Mouse (Mus musculus) small intestine, adult 10 weeks (tissue): ENCODE results near the gene H2al1d. TPM values are rescaled to one million over a fixed set of nuclear protein-coding genes. Genes with fewer than 3 reads are reported as not detected.

Experiments used
- polyA plus RNA-seq: library from polyadenylated mRNA; stranded (reverse); fragments of 350-450 nt; fragmentation: Illumina TruSeq; extraction: RNeasy Lipid Tissue Mini Kit (QIAGEN cat#74804); gene quantifications from one replicate; pipeline ENCODE4 v1.2.3, GENCODE M21; 2014; ENCODE audit warnings: low replicate concordance

The H2al1d gene
- not detected for polyA plus RNA-seq

GRCm38 (mm10) chrX:11308524-11308923, at the start of gene H2al1d:
Gene H2al1d (plus strand): TSS chrX:11308824.

GRCm38 (mm10) chrX:11298957-11299356, 9.7 kb upstream of the H2al1d start, which contains the start of gene H2al1a:
Gene H2al1a (plus strand): TSS chrX:11299257.

GRCm38 (mm10) chrX:11302132-11302531, 6.5 kb upstream of the H2al1d start, which contains the start of gene H2al1b:
Gene H2al1b (plus strand): TSS chrX:11302432.

GRCm38 (mm10) chrX:11305355-11305754, 3.3 kb upstream of the H2al1d start, which contains the start of gene H2al1c:
Gene H2al1c (plus strand): TSS chrX:11305655.

GRCm38 (mm10) chrX:11311634-11312033, 3.0 kb downstream of the H2al1d start, which contains the start of gene H2al1e:
Gene H2al1e (plus strand): TSS chrX:11311934.

GRCm38 (mm10) chrX:11314858-11315257, 6.2 kb downstream of the H2al1d start, which contains the start of gene H2al1f:
Gene H2al1f (plus strand): TSS chrX:11315158.

GRCm38 (mm10) chrX:11317956-11318355, 9.3 kb downstream of the H2al1d start, which contains the start of gene H2al1g:
Gene H2al1g (plus strand): TSS chrX:11318256.

GRCm38 (mm10) chrX:11321192-11321591, 12.6 kb downstream of the H2al1d start, which contains the start of gene H2al1h:
Gene H2al1h (plus strand): TSS chrX:11321492.

GRCm38 (mm10) chrX:11324359-11324758, 15.7 kb downstream of the H2al1d start, which contains the start of gene H2al1i:
Gene H2al1i (plus strand): TSS chrX:11324659.

GRCm38 (mm10) chrX:11327522-11327921, 18.9 kb downstream of the H2al1d start, which contains the start of gene H2al1j:
Gene H2al1j (plus strand): TSS chrX:11327822.

Other genes starting within 250 kb of the H2al1d start
- not detected for gene H2al1a, start 9.6 kb upstream of the H2al1d start, polyA plus RNA-seq
- not detected for gene H2al1b, start 6.4 kb upstream of the H2al1d start, polyA plus RNA-seq
- gene H2al1c, start 3.2 kb upstream of the H2al1d start, polyA plus RNA-seq, result not detected
- not detected for gene H2al1e, start 3.1 kb downstream of the H2al1d start, polyA plus RNA-seq
- gene H2al1f, start 6.3 kb downstream of the H2al1d start, polyA plus RNA-seq, result not detected
- not detected for gene H2al1g, start 9.4 kb downstream of the H2al1d start, polyA plus RNA-seq
- gene H2al1h, start 12.7 kb downstream of the H2al1d start, polyA plus RNA-seq, result not detected
- not detected for gene H2al1i, start 15.8 kb downstream of the H2al1d start, polyA plus RNA-seq
- not detected for gene H2al1j, start 19.0 kb downstream of the H2al1d start, polyA plus RNA-seq